Mouse (Mus musculus) intestine, embryonic 16.5 days (tissue): ENCODE results near the gene Fbxo22. TPM values are rescaled to one million over a fixed set of nuclear protein-coding genes. Genes with fewer than 3 reads are reported as not detected.
A peak's percentile ranks its signal among the peaks of the same experiment; 100 is the strongest.
"Not testable (repeated sequence)": the region's sequence is repeated elsewhere in the genome, so short reads cannot be mapped to it uniquely, and the experiment has no call there.

Experiments
- ATAC-seq: fragments of 200-750 bp; cut with Nextera tagmentation; 2 replicates; pipeline ENCODE4 v1.8.0; 2017; ENCODE audit warnings: moderate TSS enrichment, moderate library complexity
- H3K27ac ChIP-seq: fragments of 300-500 bp; sonication (generic); 2 replicates; pipeline ENCODE4 v1.5.1; 2014; ENCODE audit warnings: mild to moderate bottlenecking, low read length
- H3K27me3 ChIP-seq: fragments of 300-500 bp; sonication (generic); replicated peaks from 2 replicates; pipeline ENCODE4 v1.6.1; 2014; ENCODE audit warnings: low read length, control low read depth, mixed read lengths; ENCODE audit not compliant: control insufficient read depth, insufficient read depth
- H3K36me3 ChIP-seq: fragments of 300-500 bp; sonication (generic); 2 replicates; pipeline ENCODE4 v1.6.1; 2014; ENCODE audit warnings: low read length, control low read depth; ENCODE audit not compliant: control insufficient read depth, insufficient read depth
- H3K4me1 ChIP-seq: fragments of 300-500 bp; sonication (generic); 2 replicates; pipeline ENCODE4 v1.6.1; 2014; ENCODE audit warnings: low read length, control low read depth, mixed read lengths; ENCODE audit not compliant: control insufficient read depth, insufficient read depth
- H3K4me2 ChIP-seq: fragments of 300-500 bp; sonication (generic); 2 replicates; pipeline ENCODE4 v1.6.1; 2014; ENCODE audit warnings: low read depth, low read length, control low read depth
- H3K4me3 ChIP-seq: fragments of 300-500 bp; sonication (generic); 2 replicates; pipeline ENCODE4 v1.5.1; 2014; ENCODE audit warnings: mild to moderate bottlenecking, low read length
- H3K9ac ChIP-seq: fragments of 300-500 bp; sonication (generic); 2 replicates; pipeline ENCODE4 v1.6.1; 2014; ENCODE audit warnings: low read depth, low read length
- H3K9me3 ChIP-seq: fragments of 300-500 bp; sonication (generic); 2 replicates; pipeline ENCODE4 v1.6.1; 2016; ENCODE audit warnings: low read length, control low read depth; ENCODE audit not compliant: control insufficient read depth
- WGBS: fragments of 180-500 bp; shearing (Covaris S2); extraction: QIAGEN DNeasy Blood & Tissue Kit; methylation state at CpG from one replicate; pipeline ENCODE4 v1.1.7; 2014; 5-methylcytosine and 5-hydroxymethylcytosine counted together
- polyA plus RNA-seq: library from polyadenylated mRNA; unstranded; fragments of >200 nt; fragmentation: Nextera tagmentation; extraction: Ambion mirVana; gene quantifications from 2 replicates; pipeline ENCODE4 v1.2.1, GENCODE M21; 2015

Fbxo22 gene
- polyA plus RNA-seq, 1 experiment from 2014 or later, result 61.0 TPM

- H3K4me2 ChIP-seq, result no peak overlapping the region
- no peak overlapping the region for H3K4me3 ChIP-seq
- H3K9me3 ChIP-seq, result no peaks in the 10 kb centered on the region
- H3K4me1 ChIP-seq, result no peaks in the 10 kb centered on the region; the same call in 1 of the 2 replicates
- H3K27ac ChIP-seq, result no peak overlapping the region
- no peak for ATAC-seq
- WGBS, result 70% methylated on average over 8 of the region's 8 CpGs
- H3K9ac ChIP-seq, result no peak overlapping the region
- H3K36me3 ChIP-seq, result no peaks in the 10 kb centered on the region
- H3K27me3 ChIP-seq, result no peaks in the 10 kb centered on the region
These were observed 37.7 kb downstream of the Fbxo22 start for GRCm38 (mm10) chr9:55246440-55246839.

GRCm38 (mm10) chr9:55246918-55247317 is 38.2 kb downstream of the Fbxo22 start:
- H3K36me3 ChIP-seq, result no peaks in the 10 kb centered on the region
- H3K9ac ChIP-seq, result no peak overlapping the region
- no peak for ATAC-seq
- WGBS, result 89% methylated on average over 4 of the region's 4 CpGs
- H3K27me3 ChIP-seq, result no peaks in the 10 kb centered on the region
- no peaks in the 10 kb centered on the region; the same call in 1 of the 2 replicates for H3K4me1 ChIP-seq
- H3K9me3 ChIP-seq, result no peaks in the 10 kb centered on the region
- no peak overlapping the region for H3K4me2 ChIP-seq
- H3K4me3 ChIP-seq, result no peak overlapping the region
- H3K27ac ChIP-seq, result no peak overlapping the region

GRCm38 (mm10) chr9:55248465-55248864 is 39.7 kb downstream of the Fbxo22 start:
- Histone ChIP-seq H3K9me3 (no peaks in the 10 kb centered on the region), H3K4me1 (no peaks in the 10 kb centered on the region; the same call in 1 of the 2 replicates), H3K4me3 (no peak overlapping the region), H3K27me3 (no peaks in the 10 kb centered on the region), H3K9ac (no peak overlapping the region), H3K27ac (no peak overlapping the region), H3K36me3 (no peaks in the 10 kb centered on the region), H3K4me2 (no peak overlapping the region)
- 89% methylated on average over 4 of the region's 4 CpGs for WGBS
- no peak for ATAC-seq

GRCm38 (mm10) chr9:55250595-55251247 is 42.0 kb downstream of the Fbxo22 start:
- peak overlapping the region; percentile 83 for H3K27ac ChIP-seq
- no peaks in the 10 kb centered on the region; the same call in 1 of the 2 replicates for H3K4me1 ChIP-seq
- H3K4me3 ChIP-seq, result no peak overlapping the region
- WGBS, result 62% methylated on average over 6 of the region's 6 CpGs
- peak; percentile 96 for ATAC-seq
- no peak overlapping the region; the same call in 1 of the 2 replicates for H3K4me2 ChIP-seq
- no peaks in the 10 kb centered on the region for H3K9me3 ChIP-seq
- H3K36me3 ChIP-seq, result no peaks in the 10 kb centered on the region
- H3K27me3 ChIP-seq, result no peaks in the 10 kb centered on the region
- no peak overlapping the region for H3K9ac ChIP-seq

DNA sequence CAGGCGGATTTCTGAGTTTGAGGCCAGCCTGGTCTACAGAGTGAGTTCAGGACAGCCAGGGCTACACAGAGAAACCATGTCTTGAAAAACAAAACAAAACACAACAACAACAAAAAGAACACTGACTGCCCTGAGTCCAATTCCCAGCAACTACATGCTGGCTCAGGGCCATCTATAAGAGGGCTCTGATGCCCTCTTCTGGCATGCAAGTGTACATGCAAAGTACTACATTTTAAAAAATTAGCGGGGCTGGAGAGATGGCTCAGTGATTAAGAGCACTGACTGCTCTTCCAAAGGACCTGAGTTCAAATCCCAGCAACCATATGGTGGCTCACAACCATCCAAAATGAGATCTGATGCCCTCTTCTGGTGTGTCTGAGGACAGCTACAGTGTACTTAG is 43.4 kb downstream of the Fbxo22 start:
- not testable (repeated sequence) for H3K27ac ChIP-seq, H3K4me2 ChIP-seq, H3K9me3 ChIP-seq, H3K4me1 ChIP-seq, H3K9ac ChIP-seq, H3K36me3 ChIP-seq, H3K4me3 ChIP-seq, H3K27me3 ChIP-seq, ATAC-seq
- 63% methylated on average over 2 of the region's 2 CpGs for WGBS

- WGBS, result 57% methylated on average over 1 of the region's 1 CpGs
- Histone ChIP-seq H3K27ac (no peak overlapping the region), H3K4me1 (no peaks in the 10 kb centered on the region; the same call in 1 of the 2 replicates)
These were observed 45.1 kb downstream of the Fbxo22 start for GRCm38 (mm10) chr9:55253849-55254248.

GRCm38 (mm10) chr9:55255056-55255455 is 46.3 kb downstream of the Fbxo22 start:
- H3K4me2 ChIP-seq, result no peak overlapping the region
- H3K27me3 ChIP-seq, result no peaks in the 10 kb centered on the region
- H3K27ac ChIP-seq, result no peak overlapping the region
- no peaks in the 10 kb centered on the region for H3K9me3 ChIP-seq
- no peaks in the 10 kb centered on the region for H3K36me3 ChIP-seq
- no peak overlapping the region for H3K4me3 ChIP-seq
- H3K4me1 ChIP-seq, result no peaks in the 10 kb centered on the region; the same call in 1 of the 2 replicates
- no peak overlapping the region for H3K9ac ChIP-seq
- no peak for ATAC-seq
- 90% methylated on average over 5 of the region's 5 CpGs for WGBS

More at GRCm38 (mm10) chr9:55253849-55254248, 45.1 kb downstream of the Fbxo22 start:
- Histone ChIP-seq H3K27me3 (no peaks in the 10 kb centered on the region), H3K9me3 (no peaks in the 10 kb centered on the region), H3K36me3 (no peaks in the 10 kb centered on the region), H3K9ac (no peak overlapping the region), H3K4me3 (no peak overlapping the region), H3K4me2 (no peak overlapping the region)
- no peak for ATAC-seq

DNA sequence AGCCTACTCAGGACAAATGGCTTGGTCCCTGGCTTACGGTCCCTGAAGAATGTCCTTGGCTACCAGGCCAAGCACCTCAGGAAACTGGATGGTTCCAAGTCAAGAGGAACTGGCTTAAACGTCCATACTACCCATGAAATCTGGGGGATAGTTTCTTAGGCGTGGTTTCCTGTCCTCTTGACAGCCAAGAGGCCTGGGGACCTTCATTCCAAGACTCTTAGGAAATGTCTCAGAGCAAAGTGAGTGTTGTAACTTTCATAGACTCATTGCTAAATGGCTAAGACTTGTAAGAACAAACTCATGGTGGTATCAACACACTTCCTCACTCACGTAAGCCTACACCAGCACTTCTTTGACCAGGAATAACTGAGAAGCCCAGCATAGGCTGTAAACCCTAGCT is 46.9 kb downstream of the Fbxo22 start:
- Histone ChIP-seq H3K9me3 (no peaks in the 10 kb centered on the region), H3K4me1 (no peaks in the 10 kb centered on the region; the same call in 1 of the 2 replicates), H3K4me3 (no peak overlapping the region), H3K9ac (no peak overlapping the region), H3K36me3 (no peaks in the 10 kb centered on the region), H3K27me3 (no peaks in the 10 kb centered on the region), H3K27ac (no peak overlapping the region), H3K4me2 (no peak overlapping the region)
- ATAC-seq, result no peak
- 68% methylated on average over 4 of the region's 4 CpGs for WGBS

DNA sequence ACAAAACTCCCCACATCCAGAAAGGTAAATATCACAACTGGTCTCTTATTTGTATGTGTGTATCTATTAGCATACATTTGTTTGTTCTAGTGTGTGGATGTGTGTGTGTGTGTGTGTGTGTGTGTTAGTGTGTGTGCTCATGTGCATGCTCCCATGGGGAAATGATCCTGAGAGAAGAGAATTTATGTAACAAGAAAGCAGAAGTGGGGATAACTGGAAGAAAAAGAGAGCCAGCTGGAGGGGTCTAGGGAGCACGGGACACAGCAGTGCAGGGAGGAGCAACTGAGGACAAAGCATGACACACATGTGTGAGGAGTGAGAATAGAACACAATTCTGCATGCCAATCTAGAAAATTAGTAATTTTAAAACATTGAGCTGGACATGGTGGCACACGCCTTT is 48.4 kb downstream of the Fbxo22 start:
- Histone ChIP-seq H3K4me1 (no peaks in the 10 kb centered on the region), H3K9me3 (no peaks in the 10 kb centered on the region), H3K27ac (no peak overlapping the region), H3K4me3 (no peak overlapping the region), H3K4me2 (no peak overlapping the region), H3K27me3 (no peaks in the 10 kb centered on the region), H3K36me3 (no peaks in the 10 kb centered on the region), H3K9ac (no peak overlapping the region)
- no peak for ATAC-seq
- 84% methylated on average over 2 of the region's 2 CpGs for WGBS

DNA sequence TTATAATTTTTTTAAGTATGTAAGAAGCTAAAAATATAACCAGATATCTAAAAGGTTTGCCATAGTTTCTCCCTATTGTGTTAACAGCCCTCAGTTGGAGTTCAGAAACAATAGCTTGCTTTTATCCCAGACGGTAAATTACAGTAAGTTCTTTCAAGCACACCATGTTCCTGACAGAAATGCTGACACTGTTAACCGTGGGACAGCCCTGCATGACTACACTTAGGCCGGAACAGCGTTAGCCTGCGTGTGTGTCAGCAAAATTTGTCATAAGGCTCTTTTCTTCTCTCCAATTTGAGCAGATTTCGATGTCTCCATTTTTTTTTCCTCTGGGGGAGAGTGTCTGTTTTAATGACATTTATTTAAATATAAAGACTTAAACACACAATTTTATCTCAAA is 51.0 kb downstream of the Fbxo22 start:
- no peak overlapping the region for H3K9ac ChIP-seq
- no peak overlapping the region for H3K4me3 ChIP-seq
- H3K36me3 ChIP-seq, result no peaks in the 10 kb centered on the region
- no peak overlapping the region for H3K27ac ChIP-seq
- no peak for ATAC-seq
- 74% methylated on average over 6 of the region's 6 CpGs for WGBS
- H3K4me1 ChIP-seq, result no peaks in the 10 kb centered on the region
- H3K4me2 ChIP-seq, result no peak overlapping the region
- no peaks in the 10 kb centered on the region for H3K27me3 ChIP-seq
- no peaks in the 10 kb centered on the region for H3K9me3 ChIP-seq
